Mouse (Mus musculus): ENCODE measurements around the gene Lrig1.

- TF ChIP-seq CTCF (IDR thresholded peaks at IDR 0.05; ENCODE audit: borderline replicate concordance, control insufficient read depth, extremely low read depth, insufficient read depth, low read length, poor library complexity) (no peak), POLR2A (IDR thresholded peaks at IDR 0.05; ENCODE audit: control insufficient read depth, extremely low read depth, insufficient read depth, low read length, poor library complexity) (no peak)
These were observed 101.5 kb downstream of the Lrig1 start for GRCm38 (mm10) chr6:94598421-94598820.

Measured in thymus, adult 2 months (tissue).